Mouse (Mus musculus) testis, adult 2 months (tissue): Measurements from ENCODE around the gene Lars2.

Experiments used
- CTCF ChIP-seq: fragments of 200-500 bp; IDR thresholded peaks from 2 replicates; pipeline ENCODE4 v1.5.1; 2012; ENCODE audit warnings: low read depth, mild to moderate bottlenecking, inconsistent platforms, low read length, moderate library complexity; ENCODE audit not compliant: control insufficient read depth, insufficient read depth, insufficient replicate concordance
- POLR2A ChIP-seq: fragments of 200-500 bp; IDR thresholded peaks from 2 replicates; pipeline ENCODE4 v1.6.1; 2012; ENCODE audit warnings: low read depth, mild to moderate bottlenecking, inconsistent platforms, low read length, moderate library complexity; ENCODE audit not compliant: control insufficient read depth

GRCm38 (mm10) chr9:123467141-123467620 is 100.5 kb downstream of the Lars2 start:
- TF ChIP-seq POLR2A, result no peak
- TF ChIP-seq CTCF, result no peak
